Mouse (Mus musculus): Measurements from ENCODE around the gene Aqp9. TPM values are rescaled to one million over a fixed set of nuclear protein-coding genes. Genes with fewer than 3 reads are reported as not detected.
A peak's percentile ranks its signal among the peaks of the same experiment; 100 is the strongest.

Aqp9 gene
- polyA plus RNA-seq, 1 experiment from 2014 or later: 0.09 TPM

DNA sequence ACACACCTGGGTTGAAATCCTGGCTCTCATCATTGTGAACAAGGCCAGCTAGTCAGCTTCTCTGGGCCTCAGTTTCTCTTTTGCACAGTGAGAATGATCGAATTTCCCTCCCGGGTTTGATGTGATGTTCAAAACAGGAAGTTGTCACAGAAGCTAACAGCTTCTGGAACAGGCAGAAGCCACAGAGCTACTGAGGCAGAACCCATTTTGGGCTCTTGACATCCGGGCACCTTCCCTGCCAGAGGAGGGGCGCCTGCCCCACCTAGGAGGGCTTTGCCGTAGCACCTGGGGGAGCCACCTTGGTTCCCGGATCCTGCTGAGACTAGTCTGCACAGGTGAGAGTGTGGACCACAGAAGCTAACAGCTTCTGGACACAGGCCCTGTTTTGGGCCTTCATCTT lies 74.4 kb downstream of the Aqp9 start:
- H3K36me3 ChIP-seq (ENCODE audit: control insufficient read depth, insufficient read depth, low read length): no peaks in the 10 kb centered on the region
- H3K27ac ChIP-seq (ENCODE audit: low read depth, low read length): no peak overlapping the region
- H3K4me2 ChIP-seq (ENCODE audit: low read depth, low read length, severe bottlenecking): no peak overlapping the region
- no peak for DNase-seq (ENCODE audit: low spot score)
- ATAC-seq (replicated peaks; ENCODE audit: low FRiP score): no peak
- no peaks in the 10 kb centered on the region for H3K4me1 ChIP-seq (replicated peaks; ENCODE audit: control insufficient read depth, insufficient read depth, low read length)
- H3K27me3 ChIP-seq (ENCODE audit: control insufficient read depth, insufficient read depth, low read length): no peaks in the 10 kb centered on the region
- H3K9ac ChIP-seq (ENCODE audit: low read length): no peak overlapping the region
- WGBS: 91% methylated on average over 6 of the region's 6 CpGs
- H3K9me3 ChIP-seq (ENCODE audit: control insufficient read depth, low read length): no peaks in the 10 kb centered on the region
- no peak overlapping the region for H3K4me3 ChIP-seq (ENCODE audit: low read depth, low read length)

DNA sequence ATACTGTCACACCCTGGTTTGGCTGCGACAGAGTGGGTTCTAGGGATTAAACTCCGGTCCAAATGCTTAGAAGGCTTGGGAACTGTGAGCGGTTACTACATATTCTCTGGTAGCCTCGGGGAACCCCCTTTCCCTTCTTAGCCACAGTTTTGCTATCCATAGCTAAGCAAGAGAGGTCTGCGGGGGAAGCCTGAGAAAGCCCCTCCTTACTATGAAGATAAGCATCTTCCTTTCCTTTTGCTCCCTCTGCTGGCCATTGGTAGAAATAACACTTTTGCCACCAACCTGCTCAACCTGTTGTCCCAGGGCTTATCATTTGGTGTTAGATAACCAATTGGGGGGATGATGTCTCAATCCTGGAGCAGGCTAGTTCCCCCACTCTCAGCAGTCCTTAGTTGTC lies 76.4 kb downstream of the Aqp9 start:
- 83% methylated on average over 5 of the region's 5 CpGs for WGBS
- no peak overlapping the region for H3K4me3 ChIP-seq (ENCODE audit: low read depth, low read length)
- H3K27ac ChIP-seq (ENCODE audit: low read depth, low read length): no peak overlapping the region
- DNase-seq (ENCODE audit: low spot score): peak; percentile 54
- H3K4me2 ChIP-seq (ENCODE audit: low read depth, low read length, severe bottlenecking): no peak overlapping the region
- no peaks in the 10 kb centered on the region for H3K4me1 ChIP-seq (replicated peaks; ENCODE audit: control insufficient read depth, insufficient read depth, low read length)
- no peaks in the 10 kb centered on the region for H3K36me3 ChIP-seq (ENCODE audit: control insufficient read depth, insufficient read depth, low read length)
- no peak for ATAC-seq (replicated peaks; ENCODE audit: low FRiP score)
- H3K9ac ChIP-seq (ENCODE audit: low read length): no peak overlapping the region
- no peaks in the 10 kb centered on the region for H3K27me3 ChIP-seq (ENCODE audit: control insufficient read depth, insufficient read depth, low read length)
- no peaks in the 10 kb centered on the region for H3K9me3 ChIP-seq (ENCODE audit: control insufficient read depth, low read length)

DNA sequence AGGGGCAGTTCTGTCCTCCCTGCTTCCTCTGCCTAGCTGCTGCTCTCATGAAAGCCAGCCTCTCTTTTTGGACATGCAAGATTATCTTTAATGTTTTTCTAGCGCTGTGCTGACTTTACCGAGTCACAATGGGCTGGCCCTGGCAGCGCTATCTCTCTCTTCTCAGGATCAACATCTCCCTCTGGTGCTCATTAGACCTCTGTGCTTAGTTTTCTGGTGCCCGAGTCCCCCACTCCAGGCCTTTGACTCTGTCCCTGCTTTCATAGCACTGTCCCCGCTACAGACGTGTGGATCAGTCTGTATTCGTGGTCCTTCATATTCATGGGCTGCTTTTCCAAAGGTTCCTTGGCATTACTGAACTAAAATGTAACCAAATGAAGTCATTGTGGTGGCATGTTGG lies 89.3 kb downstream of the Aqp9 start:
- Histone ChIP-seq H3K27ac (ENCODE audit: low read depth, low read length) (no peak overlapping the region), H3K27me3 (ENCODE audit: control insufficient read depth, insufficient read depth, low read length) (no peaks in the 10 kb centered on the region), H3K9ac (ENCODE audit: low read length) (no peak overlapping the region), H3K4me2 (ENCODE audit: low read depth, low read length, severe bottlenecking) (no peak overlapping the region), H3K4me1 (replicated peaks; ENCODE audit: control insufficient read depth, insufficient read depth, low read length) (no peaks in the 10 kb centered on the region), H3K36me3 (ENCODE audit: control insufficient read depth, insufficient read depth, low read length) (no peaks in the 10 kb centered on the region), H3K9me3 (ENCODE audit: control insufficient read depth, low read length) (no peaks in the 10 kb centered on the region), H3K4me3 (ENCODE audit: low read depth, low read length) (no peak overlapping the region)
- WGBS: 70% methylated on average over 7 of the region's 7 CpGs
- ATAC-seq (replicated peaks; ENCODE audit: low FRiP score) (no peak), DNase-seq (ENCODE audit: low spot score) (no peak)

DNA sequence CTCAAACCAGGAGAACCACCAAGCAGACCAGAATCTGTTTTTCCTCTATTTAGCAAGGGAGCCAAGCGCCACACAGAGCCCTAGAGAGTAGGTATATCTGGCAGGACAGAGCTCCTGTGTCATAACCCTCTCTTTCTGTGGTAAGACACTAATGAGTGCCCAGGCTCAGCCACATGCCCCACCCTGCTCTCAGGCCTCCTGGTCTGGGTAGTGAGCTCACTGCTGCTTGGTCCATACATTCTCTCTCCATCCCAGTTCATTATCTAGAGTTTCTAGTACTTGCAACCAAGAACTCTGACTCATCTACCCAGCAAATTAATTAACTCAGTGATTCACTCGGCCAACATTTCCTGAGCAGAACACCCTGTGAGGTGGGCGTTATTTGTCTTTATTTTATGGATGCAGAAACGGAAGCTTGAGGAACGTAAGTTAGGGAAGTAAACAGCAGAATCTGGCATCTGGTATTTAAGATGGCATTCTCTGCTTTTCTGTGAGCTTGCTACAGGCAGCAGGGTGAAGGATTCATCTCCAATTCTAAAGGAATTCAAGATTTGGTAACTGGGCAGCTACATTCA lies 91.1 kb downstream of the Aqp9 start:
- H3K9ac ChIP-seq (ENCODE audit: low read length): no peak overlapping the region
- no peaks in the 10 kb centered on the region for H3K36me3 ChIP-seq (ENCODE audit: control insufficient read depth, insufficient read depth, low read length)
- no peaks in the 10 kb centered on the region for H3K27me3 ChIP-seq (ENCODE audit: control insufficient read depth, insufficient read depth, low read length)
- H3K4me2 ChIP-seq (ENCODE audit: low read depth, low read length, severe bottlenecking): no peak overlapping the region
- WGBS: 83% methylated on average over 5 of the region's 5 CpGs
- no peak overlapping the region for H3K27ac ChIP-seq (ENCODE audit: low read depth, low read length)
- H3K4me1 ChIP-seq (replicated peaks; ENCODE audit: control insufficient read depth, insufficient read depth, low read length): no peaks in the 10 kb centered on the region
- no peaks in the 10 kb centered on the region for H3K9me3 ChIP-seq (ENCODE audit: control insufficient read depth, low read length)
- DNase-seq (ENCODE audit: low spot score) (no peak), ATAC-seq (replicated peaks; ENCODE audit: low FRiP score) (no peak)
- no peak overlapping the region for H3K4me3 ChIP-seq (ENCODE audit: low read depth, low read length)

DNA sequence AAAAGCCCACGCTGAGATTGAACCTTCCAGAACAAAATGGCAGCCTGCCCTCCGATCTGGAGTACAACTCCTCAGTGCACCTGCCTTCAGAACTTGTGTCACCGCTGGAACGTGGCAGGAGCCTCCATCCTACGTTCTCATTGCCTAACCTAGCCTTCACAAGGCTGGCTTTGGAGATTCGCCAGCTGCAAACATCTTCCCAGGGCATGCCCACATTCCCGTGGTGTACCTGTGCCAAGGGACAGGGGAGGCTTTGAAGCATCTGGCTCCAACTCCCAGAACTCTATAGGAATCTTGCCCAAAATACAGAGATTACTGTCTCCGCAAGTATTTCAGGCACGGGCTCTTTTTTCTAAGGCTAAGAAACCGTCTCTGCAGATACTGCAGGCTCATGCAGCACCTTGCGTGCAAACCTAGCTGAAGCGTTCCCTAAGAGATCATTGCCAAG lies 92.3 kb downstream of the Aqp9 start:
- DNase-seq (ENCODE audit: low spot score) (peak; percentile 19), ATAC-seq (replicated peaks; ENCODE audit: low FRiP score) (no peak)
- H3K27ac ChIP-seq (ENCODE audit: low read depth, low read length): no peak overlapping the region
- WGBS: 88% methylated on average over 12 of the region's 12 CpGs
- H3K9me3 ChIP-seq (ENCODE audit: control insufficient read depth, low read length): no peaks in the 10 kb centered on the region
- H3K27me3 ChIP-seq (ENCODE audit: control insufficient read depth, insufficient read depth, low read length): no peaks in the 10 kb centered on the region
- no peaks in the 10 kb centered on the region for H3K4me1 ChIP-seq (replicated peaks; ENCODE audit: control insufficient read depth, insufficient read depth, low read length)
- no peaks in the 10 kb centered on the region for H3K36me3 ChIP-seq (ENCODE audit: control insufficient read depth, insufficient read depth, low read length)
- no peak overlapping the region for H3K4me2 ChIP-seq (ENCODE audit: low read depth, low read length, severe bottlenecking)
- no peak overlapping the region for H3K9ac ChIP-seq (ENCODE audit: low read length)
- no peak overlapping the region for H3K4me3 ChIP-seq (ENCODE audit: low read depth, low read length)

DNA sequence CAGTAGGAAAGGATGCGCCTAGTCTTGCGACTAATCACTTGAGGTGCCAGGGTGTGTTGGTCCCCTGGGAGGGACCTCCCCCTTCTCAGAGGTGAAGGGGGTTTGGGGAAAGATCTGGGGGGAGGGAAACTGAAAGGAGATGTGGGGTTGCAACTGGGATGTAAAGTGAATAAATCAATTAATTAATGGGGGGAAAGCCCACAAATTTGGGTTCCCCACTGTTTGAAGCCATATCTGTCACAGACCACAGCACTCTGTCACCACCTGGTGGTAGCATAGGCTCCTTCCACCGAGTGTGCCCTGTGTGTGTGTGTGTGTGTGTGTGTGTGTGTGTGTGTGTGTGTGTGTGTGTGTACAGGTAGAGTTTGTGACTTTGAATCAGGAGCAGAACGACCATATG lies 94.7 kb downstream of the Aqp9 start:
- ATAC-seq (replicated peaks; ENCODE audit: low FRiP score): no peak
- 55% methylated on average over 4 of the region's 4 CpGs for WGBS
- Histone ChIP-seq H3K4me1 (replicated peaks; ENCODE audit: control insufficient read depth, insufficient read depth, low read length) (no peaks in the 10 kb centered on the region), H3K27me3 (ENCODE audit: control insufficient read depth, insufficient read depth, low read length) (no peaks in the 10 kb centered on the region), H3K36me3 (ENCODE audit: control insufficient read depth, insufficient read depth, low read length) (no peaks in the 10 kb centered on the region), H3K4me3 (ENCODE audit: low read depth, low read length) (no peak overlapping the region), H3K4me2 (ENCODE audit: low read depth, low read length, severe bottlenecking) (no peak overlapping the region), H3K9me3 (ENCODE audit: control insufficient read depth, low read length) (no peaks in the 10 kb centered on the region), H3K9ac (ENCODE audit: low read length) (no peak overlapping the region), H3K27ac (ENCODE audit: low read depth, low read length) (no peak overlapping the region)
- DNase-seq (ENCODE audit: low spot score): no peak

DNA sequence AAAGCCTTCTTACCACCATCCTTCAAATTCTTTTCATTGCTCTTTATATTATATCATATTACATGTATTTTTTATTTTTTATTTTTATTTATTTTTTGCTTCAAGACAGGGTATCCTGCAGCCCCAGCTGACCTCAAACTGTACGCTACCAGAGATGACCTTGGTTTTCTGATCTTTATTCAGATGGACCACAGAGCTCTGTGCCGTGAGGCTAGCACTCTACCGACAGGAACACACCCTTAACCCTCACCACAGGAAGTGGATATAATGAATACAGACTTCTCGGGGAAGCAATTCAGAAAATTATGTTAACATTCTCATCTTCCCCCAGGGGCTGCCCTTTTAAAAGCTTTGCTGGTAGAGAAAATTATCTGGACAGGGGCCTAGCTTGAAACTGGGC lies 95.4 kb downstream of the Aqp9 start:
- no peaks in the 10 kb centered on the region for H3K27me3 ChIP-seq (ENCODE audit: control insufficient read depth, insufficient read depth, low read length)
- H3K9me3 ChIP-seq (ENCODE audit: control insufficient read depth, low read length): no peaks in the 10 kb centered on the region
- H3K4me2 ChIP-seq (ENCODE audit: low read depth, low read length, severe bottlenecking): no peak overlapping the region
- no peak overlapping the region for H3K4me3 ChIP-seq (ENCODE audit: low read depth, low read length)
- DNase-seq (ENCODE audit: low spot score) (no peak), ATAC-seq (replicated peaks; ENCODE audit: low FRiP score) (no peak)
- H3K36me3 ChIP-seq (ENCODE audit: control insufficient read depth, insufficient read depth, low read length): no peaks in the 10 kb centered on the region
- H3K9ac ChIP-seq (ENCODE audit: low read length): no peak overlapping the region
- 57% methylated on average over 4 of the region's 4 CpGs for WGBS
- no peaks in the 10 kb centered on the region for H3K4me1 ChIP-seq (replicated peaks; ENCODE audit: control insufficient read depth, insufficient read depth, low read length)
- no peak overlapping the region for H3K27ac ChIP-seq (ENCODE audit: low read depth, low read length)

DNA sequence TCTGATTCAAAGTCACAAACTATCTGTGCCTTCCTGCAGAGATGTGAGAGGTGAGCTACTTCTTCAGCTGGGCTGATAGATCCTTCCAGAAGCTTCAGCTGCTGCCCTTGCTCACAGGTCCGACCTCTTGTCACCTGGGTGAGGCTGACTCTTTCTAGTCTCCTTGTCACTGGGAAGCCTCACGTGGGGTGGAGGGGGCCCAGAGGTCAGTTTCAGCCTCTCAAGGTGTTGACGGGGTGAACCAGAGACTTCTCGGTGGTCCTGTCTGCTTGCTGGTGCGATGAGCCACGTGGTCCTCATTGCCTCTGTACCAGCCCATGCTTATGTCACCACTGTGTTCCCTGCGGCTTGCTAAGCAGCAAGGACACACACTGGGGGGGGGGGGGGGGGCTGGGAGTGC lies 96.0 kb downstream of the Aqp9 start:
- no peaks in the 10 kb centered on the region for H3K27me3 ChIP-seq (ENCODE audit: control insufficient read depth, insufficient read depth, low read length)
- ATAC-seq (replicated peaks; ENCODE audit: low FRiP score) (no peak), DNase-seq (ENCODE audit: low spot score) (no peak)
- H3K9ac ChIP-seq (ENCODE audit: low read length): no peak overlapping the region
- no peaks in the 10 kb centered on the region for H3K36me3 ChIP-seq (ENCODE audit: control insufficient read depth, insufficient read depth, low read length)
- no peak overlapping the region for H3K27ac ChIP-seq (ENCODE audit: low read depth, low read length)
- no peaks in the 10 kb centered on the region for H3K4me1 ChIP-seq (replicated peaks; ENCODE audit: control insufficient read depth, insufficient read depth, low read length)
- no peak overlapping the region for H3K4me3 ChIP-seq (ENCODE audit: low read depth, low read length)
- no peak overlapping the region for H3K4me2 ChIP-seq (ENCODE audit: low read depth, low read length, severe bottlenecking)
- H3K9me3 ChIP-seq (ENCODE audit: control insufficient read depth, low read length): no peaks in the 10 kb centered on the region
- 76% methylated on average over 7 of the region's 7 CpGs for WGBS

DNA sequence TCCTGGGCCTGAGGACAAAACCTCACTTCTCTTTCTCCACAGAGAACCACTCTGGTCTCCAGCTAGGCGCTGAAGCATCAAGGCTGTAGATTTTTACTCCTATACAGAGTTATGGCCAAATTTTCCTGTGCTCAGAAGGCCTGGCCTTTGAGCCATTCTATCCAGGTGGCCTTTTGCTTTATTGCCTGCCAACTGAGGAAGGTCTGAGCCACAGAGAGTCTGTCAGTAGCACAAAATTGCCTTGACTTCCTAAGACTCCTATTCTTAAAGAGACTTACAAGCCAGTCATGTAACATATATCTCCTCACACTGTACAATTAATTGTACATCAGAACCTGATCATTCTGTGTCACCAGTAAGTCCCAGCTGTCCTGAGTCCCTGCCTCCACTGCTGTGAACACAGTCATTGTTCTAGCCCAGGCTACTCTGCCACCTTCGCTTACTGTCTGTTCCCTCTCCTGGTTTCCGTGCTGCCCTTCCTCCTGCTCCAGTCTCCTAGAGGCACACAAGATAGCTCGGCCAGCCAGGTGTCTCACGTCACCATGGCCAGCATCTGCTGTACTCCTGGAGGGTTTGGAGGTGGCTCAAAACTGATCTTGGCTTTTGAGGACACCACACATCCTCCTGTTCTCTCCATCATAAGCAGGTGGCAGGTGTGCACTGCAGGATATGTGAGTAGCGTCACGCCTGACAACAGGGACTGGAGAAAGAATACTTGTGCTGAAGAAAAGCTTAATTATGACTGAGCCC lies 96.7 kb downstream of the Aqp9 start:
- Histone ChIP-seq H3K4me1 (replicated peaks; ENCODE audit: control insufficient read depth, insufficient read depth, low read length) (no peaks in the 10 kb centered on the region), H3K9ac (ENCODE audit: low read length) (no peak overlapping the region), H3K27me3 (ENCODE audit: control insufficient read depth, insufficient read depth, low read length) (no peaks in the 10 kb centered on the region), H3K9me3 (ENCODE audit: control insufficient read depth, low read length) (no peaks in the 10 kb centered on the region), H3K36me3 (ENCODE audit: control insufficient read depth, insufficient read depth, low read length) (no peaks in the 10 kb centered on the region), H3K27ac (ENCODE audit: low read depth, low read length) (no peak overlapping the region), H3K4me3 (ENCODE audit: low read depth, low read length) (no peak overlapping the region), H3K4me2 (ENCODE audit: low read depth, low read length, severe bottlenecking) (no peak overlapping the region)
- 82% methylated on average over 7 of the region's 7 CpGs for WGBS
- ATAC-seq (replicated peaks; ENCODE audit: low FRiP score) (no peak), DNase-seq (ENCODE audit: low spot score) (no peak)

Measured in forebrain, embryonic 11.5 days (tissue).